Mouse (Mus musculus) bone marrow, adult 2 months (tissue): ENCODE results near the gene 4930415O20Rik.

Experiments
- CTCF ChIP-seq: fragments of 200-500 bp; IDR thresholded peaks from 2 replicates; pipeline ENCODE4 v1.5.1; 2011; ENCODE audit warnings: low read length, control low read depth; ENCODE audit not compliant: control insufficient read depth, insufficient read depth
- POLR2A ChIP-seq: fragments of 200-500 bp; IDR thresholded peaks from 2 replicates; pipeline ENCODE4 v1.6.1; 2011; ENCODE audit warnings: low read depth, mild to moderate bottlenecking, control low read depth, low read length, borderline replicate concordance; ENCODE audit not compliant: control insufficient read depth

- TF ChIP-seq CTCF (no peak), POLR2A (no peak)
Observed at GRCm38 (mm10) chr15:98573293-98573692, 2.5 kb downstream of the 4930415O20Rik start.
